Mouse (Mus musculus): ENCODE results near the gene Tbc1d24.

Tbc1d24 gene

DNA sequence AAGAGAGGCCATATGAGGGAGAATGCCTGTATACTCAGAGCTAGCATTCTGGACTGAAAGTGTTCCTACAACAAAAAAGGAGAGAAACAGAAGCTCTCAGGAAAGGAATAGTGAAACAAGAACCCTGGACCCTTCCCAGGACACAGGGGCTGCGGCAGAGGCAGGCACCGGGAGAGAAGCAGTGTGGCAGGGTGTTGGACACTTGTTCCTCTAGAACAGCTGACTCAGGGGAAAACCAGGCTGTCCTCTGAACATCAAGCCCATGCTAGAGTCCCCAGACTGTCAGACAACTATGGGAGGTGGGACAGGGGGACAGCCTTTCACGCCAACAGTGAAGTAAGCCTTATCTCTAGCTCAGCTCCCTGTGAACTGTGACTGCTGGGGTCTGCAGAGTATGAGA, 5.2 kb upstream of the Tbc1d24 start:
- DNase-seq (ENCODE audit: extremely low read depth, low read depth, low spot score) = no peak

GRCm38 (mm10) chr17:24209916-24210240, 4.5 kb upstream of the Tbc1d24 start:
- DNase-seq (ENCODE audit: extremely low read depth, low read depth, low spot score) = no peak

- DNase-seq (ENCODE audit: extremely low read depth, low read depth, low spot score) = no peak
Measured at GRCm38 (mm10) chr17:24209043-24209915, 3.9 kb upstream of the Tbc1d24 start, which contains the start of gene Ntn3. TSS of gene Ntn3 (minus strand) at chr17:24209531.

DNA sequence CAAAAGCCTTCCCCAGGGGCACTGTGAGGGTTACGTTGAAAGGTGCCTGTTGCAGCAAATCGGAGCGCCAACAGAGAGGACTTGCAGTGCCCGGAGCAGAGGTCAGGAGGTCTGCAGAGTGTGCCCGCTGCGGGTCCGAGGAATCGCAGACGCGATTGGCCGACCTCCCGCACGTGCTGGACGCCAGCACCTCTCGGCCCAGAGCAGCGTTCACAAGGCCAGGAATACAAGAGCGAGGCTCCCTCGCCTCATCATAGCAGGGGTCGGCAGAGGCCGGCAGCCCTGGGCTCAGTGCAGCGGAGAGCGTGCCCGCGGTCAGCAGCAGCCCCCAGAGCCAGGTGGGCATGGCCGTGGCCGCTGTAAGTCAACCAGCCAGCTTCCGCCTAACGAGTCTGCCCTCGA, 3.3 kb upstream of the Tbc1d24 start:
- DNase-seq (ENCODE audit: extremely low read depth, low read depth, low spot score) = no peak

DNA sequence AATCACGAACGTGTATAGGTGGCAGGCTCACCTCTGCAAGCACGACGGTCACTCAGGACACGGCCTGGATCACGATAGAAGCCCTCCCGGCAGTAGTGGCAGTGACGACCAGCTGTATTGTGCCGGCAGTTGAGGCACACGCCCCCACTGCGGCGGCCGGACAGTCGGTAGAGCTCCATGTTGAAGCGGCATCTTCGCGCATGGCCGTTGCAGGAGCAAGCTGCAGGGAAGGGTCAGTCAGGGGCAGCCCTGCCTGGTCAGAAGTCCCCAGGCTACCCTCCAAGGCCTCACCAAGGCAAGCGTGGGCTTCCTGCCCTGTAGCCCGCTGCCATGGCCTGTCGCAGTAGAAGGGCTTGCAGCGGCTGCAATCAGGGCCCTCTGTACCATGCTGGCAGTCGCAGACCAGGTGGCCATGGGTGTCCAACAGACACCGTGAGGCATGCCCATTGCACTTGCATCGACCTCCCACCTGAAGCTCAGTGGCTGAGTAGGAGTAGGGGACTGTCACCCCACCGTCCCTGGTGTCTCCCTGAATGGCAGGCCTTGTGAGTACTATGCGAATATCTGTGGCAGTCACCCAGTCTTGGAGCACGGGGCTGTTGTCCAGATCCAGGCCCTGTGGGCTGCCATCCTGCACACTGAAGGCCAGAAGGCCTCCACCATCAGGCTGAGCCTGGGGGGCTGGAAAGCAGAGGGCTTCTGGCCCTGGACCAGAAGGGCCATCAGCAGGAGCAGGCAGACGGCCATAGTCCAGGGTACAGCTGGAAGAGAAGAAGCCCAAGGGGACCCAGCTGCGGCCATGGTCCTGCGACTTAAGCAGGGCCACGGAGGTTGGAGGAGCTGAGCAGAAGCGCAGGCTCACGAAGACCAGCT, 2.6 kb upstream of the Tbc1d24 start:
- DNase-seq (ENCODE audit: extremely low read depth, low read depth, low spot score) = no peak

DNA sequence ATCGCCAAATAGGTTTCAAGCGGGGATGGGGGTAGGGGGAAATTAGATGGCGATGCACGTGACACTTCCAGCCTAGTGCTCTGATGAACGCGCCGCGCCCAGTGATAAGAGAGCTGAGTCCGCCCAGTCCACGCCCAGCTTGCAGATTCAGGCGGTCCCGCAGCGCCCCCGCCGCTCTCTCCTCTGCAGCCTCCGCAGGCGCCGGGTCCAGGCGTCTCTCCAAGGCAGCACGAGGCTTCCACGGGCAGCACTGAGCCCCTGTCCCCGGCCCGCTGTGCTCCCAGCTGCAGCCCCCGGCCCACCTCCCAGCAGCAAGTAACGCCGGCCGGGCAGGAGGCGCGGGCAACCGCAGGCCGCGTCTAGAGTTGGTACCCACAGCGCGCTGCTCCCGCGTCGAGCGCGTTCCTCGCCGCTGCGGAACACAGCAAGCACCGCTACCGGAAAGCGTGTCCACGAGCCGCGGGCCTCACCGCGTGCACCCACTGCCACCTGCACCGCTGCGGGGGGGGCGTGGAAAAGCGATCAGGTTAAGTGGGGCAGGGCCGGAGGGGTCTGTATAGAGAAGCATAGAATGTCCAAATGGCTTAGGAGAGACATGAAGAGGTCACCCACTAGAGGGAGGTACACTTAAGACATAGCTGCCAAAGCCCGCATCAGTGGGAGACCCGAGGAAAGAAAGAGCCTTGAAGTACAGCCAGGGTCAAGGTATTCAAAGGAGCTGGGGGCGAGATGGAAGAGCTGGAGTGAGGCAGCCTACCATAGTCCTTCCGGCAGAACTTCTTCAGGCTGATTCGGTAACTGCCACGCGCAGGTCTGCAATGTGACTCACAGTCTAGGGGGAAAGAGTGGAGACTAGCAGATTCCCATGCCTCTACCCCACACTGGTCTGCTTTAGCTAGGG, 1.3 kb upstream of the Tbc1d24 start:
- no peak for DNase-seq (ENCODE audit: extremely low read depth, low read depth, low spot score)

DNA sequence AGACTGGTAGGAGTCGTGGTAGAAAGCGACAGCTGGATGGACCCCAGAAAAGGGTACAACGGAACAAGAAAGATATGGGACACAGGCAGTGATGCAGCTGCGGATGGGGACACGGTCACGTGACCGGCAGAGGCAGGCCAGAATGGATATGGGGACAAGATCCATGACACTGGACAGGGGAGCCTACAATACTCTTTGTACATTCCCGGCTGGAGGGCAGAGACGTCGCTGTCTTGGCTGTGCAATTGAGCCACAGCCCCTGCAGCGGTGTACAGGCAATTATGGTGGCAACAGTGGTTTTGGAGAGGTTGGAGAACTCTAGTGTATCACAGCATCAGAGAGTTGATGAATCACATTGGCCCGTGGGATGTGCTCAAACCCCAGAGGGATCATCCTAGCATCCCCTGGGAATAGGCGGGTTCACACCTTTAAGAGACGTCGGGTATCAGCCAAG, 573 bp upstream of the Tbc1d24 start:
- DNase-seq (ENCODE audit: extremely low read depth, low read depth, low spot score) = no peak

DNA sequence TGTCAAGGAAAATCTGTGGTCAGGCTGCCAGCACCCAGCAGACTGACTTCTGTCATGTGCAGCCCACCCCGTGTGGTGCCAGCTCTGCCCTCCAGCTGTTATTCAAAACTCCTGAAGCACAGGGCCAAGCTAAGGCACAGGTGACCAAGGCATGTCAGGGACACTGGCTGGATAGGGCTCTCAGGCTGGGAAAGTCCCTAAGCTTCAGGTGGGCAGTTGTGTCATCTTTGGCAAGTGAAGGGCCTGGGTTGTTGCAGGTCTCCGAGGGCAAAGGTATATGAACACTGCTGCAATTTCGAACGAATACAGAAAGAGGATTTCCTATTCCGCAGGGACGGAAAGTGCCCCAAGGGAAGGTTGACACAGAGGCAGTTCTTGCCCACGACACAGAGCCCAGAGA, 516 bp downstream of the Tbc1d24 start:
- no peak for DNase-seq (ENCODE audit: extremely low read depth, low read depth, low spot score)

GRCm38 (mm10) chr17:24203611-24204534, 1.5 kb downstream of the Tbc1d24 start:
- no peak for DNase-seq (ENCODE audit: extremely low read depth, low read depth, low spot score)

GRCm38 (mm10) chr17:24203068-24203467, 2.3 kb downstream of the Tbc1d24 start:
- DNase-seq (ENCODE audit: extremely low read depth, low read depth, low spot score) = no peak

DNA sequence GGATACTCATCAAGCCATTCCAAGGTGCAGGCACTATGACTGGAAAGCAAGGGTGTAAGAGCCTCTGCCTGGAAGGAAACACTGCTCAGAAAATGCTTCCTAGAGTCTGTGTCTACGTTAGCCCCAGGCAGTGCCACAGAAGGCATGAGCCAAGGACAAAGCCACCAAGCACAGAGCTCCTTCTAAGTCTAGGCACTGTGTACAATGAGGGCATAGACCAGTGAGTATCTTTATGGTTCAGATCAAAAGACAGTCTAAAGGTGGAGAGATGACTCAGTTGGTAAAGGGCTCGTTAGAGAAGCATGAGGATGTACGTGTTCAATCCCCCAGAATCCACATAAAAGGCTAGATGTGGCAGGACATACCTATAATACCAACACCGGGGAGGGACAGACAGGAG, 4.3 kb downstream of the Tbc1d24 start:
- no peak for DNase-seq (ENCODE audit: extremely low read depth, low read depth, low spot score)

GRCm38 (mm10) chr17:24199741-24200140, 5.6 kb downstream of the Tbc1d24 start:
- no peak for DNase-seq (ENCODE audit: extremely low read depth, low read depth, low spot score)

DNA sequence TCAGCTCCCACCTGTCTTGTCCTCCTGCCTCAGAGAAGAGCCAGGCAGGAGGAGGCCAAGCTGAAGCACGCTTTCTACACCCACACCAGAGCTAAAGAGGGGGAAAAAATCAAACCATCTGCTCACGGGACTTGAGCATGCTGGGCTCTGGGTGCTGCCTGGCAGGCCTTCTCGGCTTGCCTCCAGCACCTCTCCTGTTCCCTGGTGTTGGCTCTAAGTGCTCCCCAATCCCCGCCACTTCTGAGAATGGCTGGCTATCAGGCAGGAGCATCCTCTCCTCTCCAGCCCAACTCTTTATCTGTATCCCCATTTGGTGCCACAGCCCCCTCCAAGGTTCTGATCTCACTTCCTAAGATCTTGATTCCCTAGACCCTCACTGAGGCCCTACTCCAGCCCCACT, 6.1 kb downstream of the Tbc1d24 start:
- no peak for DNase-seq (ENCODE audit: extremely low read depth, low read depth, low spot score)

- DNase-seq (ENCODE audit: extremely low read depth, low read depth, low spot score) = no peak
Measured at GRCm38 (mm10) chr17:24197032-24197824, 8.1 kb downstream of the Tbc1d24 start.

GRCm38 (mm10) chr17:24195349-24195748, 10.0 kb downstream of the Tbc1d24 start:
- DNase-seq (ENCODE audit: extremely low read depth, low read depth, low spot score) = no peak

DNA sequence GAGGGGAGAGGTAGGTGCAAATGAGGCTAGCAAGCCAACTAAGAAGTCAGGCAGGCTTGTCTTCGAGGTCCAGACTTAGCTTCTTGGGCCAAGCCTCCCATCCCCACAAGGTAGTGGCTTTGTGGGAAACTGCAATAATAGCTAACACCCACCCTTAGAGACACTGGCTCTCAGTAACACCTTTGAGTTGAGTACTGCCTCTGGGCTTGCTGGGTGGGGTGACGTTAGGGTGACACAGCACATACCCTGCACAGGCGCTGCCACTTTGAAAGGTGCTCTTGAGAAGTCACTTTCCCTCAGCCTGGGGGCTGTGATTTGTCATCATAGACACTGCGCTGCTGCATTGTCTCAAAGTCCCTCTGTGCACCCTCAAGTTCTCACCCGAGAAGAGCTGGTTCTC, 11.6 kb downstream of the Tbc1d24 start:
- no peak for DNase-seq (ENCODE audit: extremely low read depth, low read depth, low spot score)

DNA sequence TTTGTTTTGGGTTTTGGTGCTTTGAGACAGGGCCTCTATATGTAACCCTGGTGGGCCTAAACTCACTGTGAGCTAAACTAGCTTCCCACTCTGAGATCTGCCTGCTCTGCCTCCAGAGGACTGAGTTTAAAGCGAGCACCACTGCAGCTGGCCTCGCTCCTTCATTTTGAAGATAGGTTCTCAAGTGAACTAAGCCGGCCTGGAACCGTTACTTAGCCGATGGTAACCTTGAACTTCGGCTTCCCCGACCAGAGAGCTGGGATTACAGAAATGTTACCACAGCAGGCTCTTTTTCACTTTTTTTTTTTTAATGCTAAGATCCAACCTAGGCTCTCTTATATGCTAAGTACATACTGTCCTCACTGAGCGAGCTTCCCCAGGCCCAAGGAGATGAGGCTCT, 12.1 kb downstream of the Tbc1d24 start:
- DNase-seq (ENCODE audit: extremely low read depth, low read depth, low spot score) = no peak

DNA sequence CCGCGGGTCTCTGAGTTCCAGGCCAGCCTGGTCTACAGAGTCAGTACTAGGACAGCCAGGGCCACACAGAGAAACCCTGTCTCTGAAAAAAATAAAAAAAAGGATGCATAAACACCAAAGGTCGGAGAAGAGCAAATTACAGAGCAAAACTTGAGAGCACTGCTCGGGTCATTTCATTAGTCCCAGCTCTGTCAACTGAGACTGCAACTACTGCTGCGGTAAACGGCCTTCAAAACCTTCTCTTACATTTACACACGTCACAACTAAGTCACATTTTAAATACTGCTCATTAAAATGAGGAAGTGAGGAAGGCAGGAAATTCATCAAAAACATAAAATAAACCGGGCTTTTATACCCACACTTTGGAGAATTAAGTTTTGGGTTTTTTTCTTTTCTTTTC, 12.5 kb downstream of the Tbc1d24 start:
- no peak for DNase-seq (ENCODE audit: extremely low read depth, low read depth, low spot score)

DNA sequence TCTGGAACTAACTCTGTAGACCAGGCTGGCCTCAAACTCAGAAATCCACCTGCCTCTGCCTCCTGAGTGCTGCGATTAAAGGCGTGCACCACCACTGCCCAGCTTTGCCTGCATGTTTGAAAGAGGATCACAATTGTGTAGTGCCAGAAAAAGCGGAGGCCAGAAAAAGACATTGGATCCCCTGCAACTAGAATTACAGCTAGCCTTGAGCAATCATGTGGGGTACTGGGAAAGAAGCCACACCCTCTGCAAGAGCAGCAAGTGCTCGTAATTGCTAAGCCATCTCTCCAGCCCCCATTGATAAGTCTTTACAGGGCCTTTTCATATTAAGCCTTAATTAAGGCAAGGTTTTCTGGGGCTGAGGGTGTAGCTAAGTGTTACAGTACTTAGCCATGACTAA, 13.9 kb downstream of the Tbc1d24 start:
- no peak for DNase-seq (ENCODE audit: extremely low read depth, low read depth, low spot score)
